Mouse (Mus musculus): Measurements from ENCODE around the gene Mettl7a2.

Gene Mettl7a2

DNA sequence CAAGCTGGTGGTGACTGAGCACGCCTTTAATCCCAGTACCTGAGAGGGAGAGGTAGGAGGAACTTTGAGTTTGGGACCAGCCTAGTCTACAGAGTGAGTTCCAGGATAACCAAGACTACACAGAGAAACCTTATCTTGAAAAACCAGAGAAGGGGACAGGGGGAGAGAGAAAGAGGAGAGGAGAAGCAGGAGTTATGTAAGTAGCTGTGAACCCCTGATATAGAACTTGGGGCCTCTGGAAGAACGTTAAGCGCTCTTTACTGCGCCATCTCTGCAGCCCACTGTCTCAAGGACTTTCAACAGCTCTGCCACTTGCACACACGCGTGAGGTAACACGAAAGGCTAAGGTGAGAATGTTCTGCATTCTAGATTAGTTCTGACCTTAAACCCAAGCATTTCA, 38.6 kb downstream of the Mettl7a2 start:
- intact Hi-C loops (cut with DNase I), result loop anchor here (5.0 kb wide), 1 partner anchor 66 kb away; no protein-coding TSS in a partner anchor

DNA sequence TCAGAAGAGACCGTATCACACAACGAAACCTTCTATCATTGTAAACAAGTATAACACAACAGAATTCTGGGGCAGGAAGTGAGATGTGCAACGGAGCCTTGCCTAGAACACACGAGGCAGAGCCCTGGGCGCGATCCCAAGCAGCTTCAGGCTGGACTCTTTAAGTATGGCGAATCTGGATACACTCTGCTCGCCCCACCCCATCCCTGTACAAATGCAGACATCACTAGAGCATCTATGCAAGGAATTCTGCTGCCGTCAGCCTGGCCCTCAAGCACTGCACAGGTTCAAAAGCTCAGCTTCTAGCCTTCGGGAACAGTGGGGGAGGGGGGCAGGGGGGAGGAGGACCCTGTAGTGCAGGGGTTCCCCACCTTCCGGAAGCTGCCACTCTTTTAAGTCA, 40.0 kb downstream of the Mettl7a2 start:
- intact Hi-C loops (cut with DNase I), result loop anchor here (5.0 kb wide), 1 partner anchor 64 kb away; no protein-coding TSS in a partner anchor

DNA sequence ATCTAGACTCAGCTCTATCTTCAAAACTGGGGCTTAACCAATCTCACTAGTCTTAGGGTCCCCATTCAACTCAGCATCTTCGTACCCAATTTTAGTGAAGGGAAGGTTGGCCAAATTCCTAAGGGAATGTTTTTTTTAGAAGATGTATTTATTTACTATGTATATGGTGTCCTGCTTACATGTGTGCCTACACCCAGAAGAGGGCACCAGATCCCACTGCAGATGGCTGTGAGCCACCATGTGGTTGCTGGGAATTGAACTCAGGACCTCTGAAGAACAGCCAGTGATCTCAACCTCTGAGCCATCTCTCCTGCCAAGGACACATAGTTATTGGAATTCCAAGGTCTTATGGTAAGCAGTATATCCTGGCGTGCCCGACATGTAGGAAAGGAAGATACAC, 42.6 kb downstream of the Mettl7a2 start:
- intact Hi-C loops (cut with DNase I), result no loop called here

DNA sequence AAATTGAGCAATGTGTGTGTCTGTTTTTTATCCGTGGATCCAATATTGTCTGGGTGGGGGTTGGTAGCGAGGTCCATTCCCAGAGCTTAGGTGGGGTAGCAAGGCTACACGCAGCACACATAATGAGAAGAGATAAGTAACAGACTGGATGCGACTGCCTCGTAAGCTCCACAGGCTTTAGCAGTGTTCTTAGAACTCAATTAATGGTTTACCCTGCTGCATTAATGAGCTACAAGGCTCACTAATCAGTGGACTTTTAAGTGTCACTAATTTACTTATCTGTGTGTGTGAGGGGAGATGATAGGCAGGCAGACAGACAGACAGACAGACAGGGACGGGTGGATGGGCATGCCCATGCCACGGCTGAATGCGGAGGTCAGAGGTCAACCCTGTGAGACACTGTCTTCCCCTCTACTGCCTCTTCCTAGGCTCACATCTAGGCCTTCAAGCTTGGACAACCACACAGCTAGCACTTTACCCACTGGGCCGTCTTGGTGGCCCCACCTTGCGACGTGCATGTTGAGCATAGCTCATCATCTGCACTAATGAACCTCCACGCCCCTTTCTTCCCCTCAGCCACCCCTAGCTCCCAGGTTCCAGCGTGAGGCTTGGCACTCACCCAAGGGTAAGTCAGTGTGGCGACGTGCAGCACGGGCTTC, 47.7 kb downstream of the Mettl7a2 start:
- intact Hi-C loops (cut with DNase I), result loop anchor here (5.0 kb wide), 1 partner anchor 52 kb away; no protein-coding TSS in a partner anchor

DNA sequence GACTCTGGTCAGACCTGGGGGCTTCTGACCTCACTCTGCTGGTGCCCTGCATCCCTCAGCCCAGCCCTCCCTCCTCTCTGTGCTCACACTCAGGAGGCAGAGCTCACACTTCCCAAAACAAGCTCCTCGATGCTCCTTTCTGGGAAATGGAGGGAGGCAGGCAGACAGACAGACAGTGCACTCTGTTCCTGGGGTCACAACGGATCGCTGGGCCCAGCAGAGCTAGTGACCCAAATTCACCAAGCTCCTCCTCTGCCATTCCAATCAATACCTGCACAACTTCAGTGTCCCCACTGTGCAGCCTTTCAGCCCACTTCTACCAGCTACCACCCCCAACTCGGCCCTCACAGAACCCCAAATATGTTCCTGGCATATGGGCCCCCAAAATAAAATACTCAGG, 48.8 kb downstream of the Mettl7a2 start:
- intact Hi-C loops (cut with DNase I), result loop anchor here (5.0 kb wide), 1 partner anchor 50 kb away; no protein-coding TSS in a partner anchor

- intact Hi-C loops (cut with DNase I), result loop anchor here (5.0 kb wide), 1 partner anchor 50 kb away; no protein-coding TSS in a partner anchor
Observed at GRCm38 (mm10) chr15:100402347-100402746, 49.3 kb downstream of the Mettl7a2 start.

DNA sequence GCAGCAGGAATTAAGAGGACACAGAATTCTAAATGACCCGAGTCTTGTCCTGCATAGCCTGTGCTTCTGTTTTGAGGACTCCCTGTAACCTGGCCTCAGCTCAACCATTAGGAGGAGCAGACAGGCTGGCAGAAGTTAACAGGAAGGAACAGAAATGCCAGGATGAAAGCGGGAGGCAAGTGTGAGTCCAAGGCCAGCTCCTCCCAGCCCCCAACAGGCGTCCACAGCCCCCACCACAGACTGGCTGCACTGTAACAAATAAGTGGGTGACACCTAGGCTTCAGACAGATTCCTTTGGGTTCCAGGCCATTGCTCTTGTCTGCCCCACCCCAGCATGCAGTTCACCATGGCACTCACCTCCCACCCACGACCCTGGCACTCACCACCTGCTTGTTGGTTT, 49.8 kb downstream of the Mettl7a2 start:
- intact Hi-C loops (cut with DNase I), result loop anchor here (5.0 kb wide), 1 partner anchor 50 kb away; no protein-coding TSS in a partner anchor

GRCm38 (mm10) chr15:100403318-100404000, 50.5 kb downstream of the Mettl7a2 start:
- intact Hi-C loops (cut with DNase I), result loop anchor here (5.0 kb wide), 1 partner anchor 49 kb away; no protein-coding TSS in a partner anchor

- intact Hi-C loops (cut with DNase I), result no loop called here
Observed at GRCm38 (mm10) chr15:100406088-100406487, 53.1 kb downstream of the Mettl7a2 start.

DNA sequence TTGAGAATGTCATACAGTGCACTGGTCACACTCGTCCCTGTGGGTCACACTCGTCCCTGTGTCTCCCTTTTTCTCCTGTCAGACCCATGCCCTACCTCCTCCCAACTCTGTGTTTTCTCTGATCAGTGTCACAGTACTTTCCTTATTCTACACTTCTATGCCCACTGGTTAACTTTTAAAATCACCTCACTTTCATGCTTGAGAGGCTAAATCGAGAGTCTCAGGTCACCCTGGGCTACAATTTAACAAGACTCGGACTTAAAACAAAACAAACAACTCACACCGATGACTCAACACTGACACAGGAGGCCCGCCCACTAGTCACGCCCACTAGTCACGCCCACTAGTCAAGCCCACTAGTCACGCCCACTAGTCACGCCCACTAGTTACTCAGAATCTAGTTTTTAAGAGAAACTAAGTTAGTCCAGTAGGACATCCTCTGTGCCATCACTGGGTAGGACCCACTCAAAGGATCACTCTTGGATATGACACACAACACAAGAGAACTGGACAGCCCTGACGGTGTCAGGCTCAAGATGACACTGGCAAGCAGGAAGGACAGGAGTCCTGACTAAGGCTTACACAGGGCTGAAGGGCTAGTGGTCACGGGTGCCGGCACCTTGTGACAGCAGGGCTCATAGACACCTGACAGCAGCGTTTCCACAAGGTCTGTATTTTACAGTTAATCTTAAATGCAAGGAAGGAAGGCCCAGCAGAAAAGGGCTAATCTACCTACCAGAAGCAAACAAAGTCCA, 58.1 kb downstream of the Mettl7a2 start:
- intact Hi-C loops (cut with DNase I), result no loop called here

All from adrenal gland (tissue).